Mouse (Mus musculus) induced T-regulatory cell, adult 2 months (primary cell): ENCODE measurements around the gene Lrrc47.

Source experiments
- DNase-seq: peaks from one replicate; pipeline ENCODE4 v3.0.0-alpha.2; 2012; ENCODE audit warnings: low read depth

Lrrc47 gene

GRCm38 (mm10) chr4:154011646-154012089 lies at the start of gene Lrrc47:
Lrrc47 (plus strand) TSS chr4:154011731.
- peak; percentile 83 for DNase-seq

- no peak for DNase-seq
Observed at GRCm38 (mm10) chr4:153962631-153963030, 48.9 kb upstream of the Lrrc47 start.

GRCm38 (mm10) chr4:153966651-153967050 lies 44.9 kb upstream of the Lrrc47 start:
- DNase-seq = no peak

GRCm38 (mm10) chr4:153967556-153967955 lies 44.0 kb upstream of the Lrrc47 start:
- DNase-seq = no peak

- DNase-seq = no peak
Observed at GRCm38 (mm10) chr4:153968063-153968462, 43.5 kb upstream of the Lrrc47 start.

- DNase-seq = peak; percentile 94
Observed at GRCm38 (mm10) chr4:153974431-153975291, 36.9 kb upstream of the Lrrc47 start, which contains the start of the genes Dffb and Cep104. Dffb (minus strand) TSS chr4:153975126. Cep104 (plus strand) TSS chr4:153975194.

- DNase-seq = no peak
Observed at GRCm38 (mm10) chr4:153975292-153975662, 36.3 kb upstream of the Lrrc47 start.

GRCm38 (mm10) chr4:153975768-153976167 lies 35.8 kb upstream of the Lrrc47 start:
- DNase-seq = peak; percentile 40

GRCm38 (mm10) chr4:153979243-153979642 lies 32.3 kb upstream of the Lrrc47 start:
- DNase-seq = no peak

GRCm38 (mm10) chr4:153980470-153980869 lies 31.1 kb upstream of the Lrrc47 start:
- DNase-seq = no peak

- no peak for DNase-seq
Observed at GRCm38 (mm10) chr4:153992715-153993114, 18.8 kb upstream of the Lrrc47 start.

- no peak for DNase-seq
Observed at GRCm38 (mm10) chr4:153993505-153993904, 18.0 kb upstream of the Lrrc47 start.

- DNase-seq = no peak
Observed at GRCm38 (mm10) chr4:154005488-154005887, 6.0 kb upstream of the Lrrc47 start.

- no peak for DNase-seq
Observed at GRCm38 (mm10) chr4:154006264-154006663, 5.3 kb upstream of the Lrrc47 start.

GRCm38 (mm10) chr4:154007759-154008158 lies 3.8 kb upstream of the Lrrc47 start:
- DNase-seq = no peak

GRCm38 (mm10) chr4:154010907-154011645 lies 455 bp upstream of the Lrrc47 start:
- DNase-seq = peak; percentile 28

GRCm38 (mm10) chr4:154012132-154012882 lies 776 bp downstream of the Lrrc47 start:
- peak; percentile 67 for DNase-seq

GRCm38 (mm10) chr4:154015476-154015875 lies 3.9 kb downstream of the Lrrc47 start:
- DNase-seq = no peak

GRCm38 (mm10) chr4:154019571-154019970 lies 8.0 kb downstream of the Lrrc47 start:
- peak; percentile 55 for DNase-seq

- DNase-seq = no peak
Observed at GRCm38 (mm10) chr4:154021432-154021831, 9.9 kb downstream of the Lrrc47 start.

- no peak for DNase-seq
Observed at GRCm38 (mm10) chr4:154022407-154022806, 10.9 kb downstream of the Lrrc47 start.

GRCm38 (mm10) chr4:154022844-154023243 lies 11.3 kb downstream of the Lrrc47 start:
- DNase-seq = no peak
